Mouse (Mus musculus) heart, embryonic 15.5 days (tissue): Measurements from ENCODE around the gene Rgs3. TPM values are rescaled to one million over a fixed set of nuclear protein-coding genes. Genes with fewer than 3 reads are reported as not detected.
A peak's percentile ranks its signal among the peaks of the same experiment; 100 is the strongest.

ENCODE experiments used
- ATAC-seq: fragments of 200-750 bp; cut with Nextera tagmentation; replicated peaks from 2 replicates; pipeline ENCODE4 v1.8.0; 2017; ENCODE audit warnings: low read depth, moderate TSS enrichment; ENCODE audit not compliant: insufficient number of reproducible peaks, insufficient read depth, low FRiP score
- H3K27ac ChIP-seq: fragments of 300-500 bp; sonication (generic); 2 replicates; pipeline ENCODE4 v1.5.1; 2015; ENCODE audit warnings: mild to moderate bottlenecking, inconsistent platforms
- H3K27me3 ChIP-seq: fragments of 300-500 bp; sonication (generic); 2 replicates; pipeline ENCODE4 v1.6.1; 2015; ENCODE audit warnings: inconsistent platforms
- H3K36me3 ChIP-seq: fragments of 300-500 bp; sonication (generic); 2 replicates; pipeline ENCODE4 v1.6.1; 2015; ENCODE audit warnings: mild to moderate bottlenecking, inconsistent platforms
- H3K4me1 ChIP-seq: fragments of 300-500 bp; sonication (generic); replicated peaks from 2 replicates; pipeline ENCODE4 v1.6.1; 2015; ENCODE audit warnings: inconsistent platforms
- H3K4me2 ChIP-seq: fragments of 300-500 bp; sonication (generic); 2 replicates; pipeline ENCODE4 v1.6.1; 2015; ENCODE audit warnings: inconsistent platforms, mild to moderate bottlenecking, moderate library complexity
- H3K4me3 ChIP-seq: fragments of 300-500 bp; sonication (generic); 2 replicates; pipeline ENCODE4 v1.5.1; 2015; ENCODE audit warnings: mild to moderate bottlenecking, inconsistent platforms
- H3K9ac ChIP-seq: fragments of 300-500 bp; sonication (generic); 2 replicates; pipeline ENCODE4 v1.6.1; 2015; ENCODE audit warnings: mild to moderate bottlenecking, inconsistent platforms
- H3K9me3 ChIP-seq: fragments of 300-500 bp; sonication (generic); replicated peaks from 2 replicates; pipeline ENCODE4 v1.6.1; 2016; ENCODE audit warnings: inconsistent platforms
- WGBS: fragments of 180-500 bp; shearing (Covaris S2); methylation state at CpG from one replicate; pipeline ENCODE4 v1.1.7; 2015; ENCODE audit warnings: mixed read lengths; 5-methylcytosine and 5-hydroxymethylcytosine counted together
- polyA plus RNA-seq: library from polyadenylated mRNA; unstranded; fragments of >200 nt; fragmentation: Nextera tagmentation; extraction: Ambion mirVana; gene quantifications from 2 replicates; pipeline ENCODE4 v1.2.1, GENCODE M21; 2015

Gene Rgs3
- polyA plus RNA-seq, 1 experiment from 2014 or later, result 56.9 TPM

GRCm38 (mm10) chr4:62519122-62519848 is 40.4 kb upstream of the Rgs3 start:
- Histone ChIP-seq H3K4me3 (peak overlapping the region; percentile 72), H3K4me2 (peak overlapping the region; percentile 85), H3K27ac (peak overlapping the region; percentile 94), H3K9ac (peak overlapping the region; percentile 81), H3K27me3 (no peaks in the 10 kb centered on the region), H3K4me1 (peaks cover 48% of the 10 kb centered on the region), H3K9me3 (no peaks in the 10 kb centered on the region), H3K36me3 (peaks cover 9% of the 10 kb centered on the region; the same call in 1 of the 2 replicates)
- peak; percentile 41 for ATAC-seq
- WGBS, result 1% methylated on average over 26 of the region's 26 CpGs

DNA sequence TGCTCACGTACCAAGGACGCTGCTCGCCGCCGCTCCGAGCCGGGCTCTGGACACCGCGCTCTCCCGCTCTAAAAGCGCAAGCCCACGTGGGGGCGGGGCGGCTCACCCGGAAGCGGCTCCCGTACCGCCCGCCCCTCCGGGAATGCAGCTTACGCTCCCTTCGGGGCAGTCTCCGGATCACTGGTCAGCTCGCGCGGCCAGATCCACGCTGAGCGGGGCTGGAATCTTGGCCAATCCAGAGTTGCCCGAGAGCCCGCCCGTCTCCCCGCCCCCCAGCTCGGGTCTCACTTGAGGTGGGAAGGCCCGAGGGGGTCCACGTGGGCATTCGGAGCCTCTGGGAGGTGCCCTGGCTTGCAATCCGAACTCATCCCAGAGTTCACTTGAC is 39.8 kb upstream of the Rgs3 start, which contains the start of gene Alad:
Gene Alad, minus strand, starts transcription at position 70 of the 385 bp plus-strand sequence.
- peaks cover 9% of the 10 kb centered on the region; the same call in 1 of the 2 replicates for H3K36me3 ChIP-seq
- ATAC-seq, result peak; percentile 87
- H3K9ac ChIP-seq, result peak within 1 kb of the TSS; percentile 81
- H3K27me3 ChIP-seq, result no peaks in the 10 kb centered on the region
- peaks cover 50% of the 10 kb centered on the region for H3K4me1 ChIP-seq
- no peaks in the 10 kb centered on the region for H3K9me3 ChIP-seq
- H3K27ac ChIP-seq, result peak within 1 kb of the TSS; percentile 94
- peak within 1 kb of the TSS; percentile 72 for H3K4me3 ChIP-seq
- WGBS, result under 1% methylated on average over 37 of the region's 37 CpGs
- peak within 1 kb of the TSS; percentile 85 for H3K4me2 ChIP-seq

GRCm38 (mm10) chr4:62520892-62521400 is 38.7 kb upstream of the Rgs3 start:
- WGBS, result 78% methylated on average over 2 of the region's 2 CpGs
- no peaks in the 10 kb centered on the region for H3K9me3 ChIP-seq
- peaks cover 39% of the 10 kb centered on the region for H3K4me1 ChIP-seq

GRCm38 (mm10) chr4:62524651-62525488 is 34.8 kb upstream of the Rgs3 start, which contains the start of the genes Pole3 and 4933430I17Rik:
Pole3 (minus strand) TSS chr4:62525068.
4933430I17Rik (plus strand) TSS chr4:62525369.
- H3K9ac ChIP-seq, result peak within 1 kb of the TSS; percentile 82
- WGBS, result under 1% methylated on average over 59 of the region's 59 CpGs
- peak within 1 kb of the TSS; percentile 85 for H3K4me2 ChIP-seq
- peak within 1 kb of the TSS; percentile 83 for H3K4me3 ChIP-seq
- H3K9me3 ChIP-seq, result no peaks in the 10 kb centered on the region
- H3K4me1 ChIP-seq, result peaks cover 12% of the 10 kb centered on the region
- H3K36me3 ChIP-seq, result peaks cover 9% of the 10 kb centered on the region; the same call in 1 of the 2 replicates
- H3K27ac ChIP-seq, result peak within 1 kb of the TSS; percentile 94
- H3K27me3 ChIP-seq, result no peaks in the 10 kb centered on the region
- peak; percentile 98 for ATAC-seq

More at GRCm38 (mm10) chr4:62520892-62521400, 38.7 kb upstream of the Rgs3 start:
- no peaks in the 10 kb centered on the region for H3K27me3 ChIP-seq
- H3K27ac ChIP-seq, result no peak overlapping the region
- ATAC-seq, result no peak
- no peak overlapping the region for H3K4me3 ChIP-seq
- peaks cover 9% of the 10 kb centered on the region; the same call in 1 of the 2 replicates for H3K36me3 ChIP-seq
- no peak overlapping the region for H3K4me2 ChIP-seq
- no peak overlapping the region for H3K9ac ChIP-seq

DNA sequence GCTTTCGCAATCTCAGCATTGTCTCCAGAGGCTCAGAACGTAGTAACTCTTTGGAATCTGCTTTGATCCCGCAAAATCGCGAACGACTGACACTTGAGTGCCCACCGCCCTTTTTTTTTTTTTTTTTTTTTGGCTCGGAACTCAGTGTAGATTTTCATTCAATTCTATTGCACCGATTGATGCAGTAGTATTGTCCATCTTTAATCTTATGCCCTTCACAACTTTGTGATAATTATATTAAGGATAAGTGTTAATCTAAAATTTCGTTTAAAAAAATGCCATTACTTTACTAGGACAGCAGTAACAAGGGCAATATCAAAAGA is 34.2 kb upstream of the Rgs3 start:
- Histone ChIP-seq H3K4me2 (peak overlapping the region; percentile 85), H3K9ac (no peak overlapping the region), H3K4me3 (peak overlapping the region; percentile 83), H3K27ac (no peak overlapping the region), H3K36me3 (peaks cover 9% of the 10 kb centered on the region; the same call in 1 of the 2 replicates), H3K27me3 (no peaks in the 10 kb centered on the region), H3K4me1 (peaks cover 11% of the 10 kb centered on the region), H3K9me3 (no peaks in the 10 kb centered on the region)
- ATAC-seq, result no peak
- 2% methylated on average over 10 of the region's 10 CpGs for WGBS

DNA sequence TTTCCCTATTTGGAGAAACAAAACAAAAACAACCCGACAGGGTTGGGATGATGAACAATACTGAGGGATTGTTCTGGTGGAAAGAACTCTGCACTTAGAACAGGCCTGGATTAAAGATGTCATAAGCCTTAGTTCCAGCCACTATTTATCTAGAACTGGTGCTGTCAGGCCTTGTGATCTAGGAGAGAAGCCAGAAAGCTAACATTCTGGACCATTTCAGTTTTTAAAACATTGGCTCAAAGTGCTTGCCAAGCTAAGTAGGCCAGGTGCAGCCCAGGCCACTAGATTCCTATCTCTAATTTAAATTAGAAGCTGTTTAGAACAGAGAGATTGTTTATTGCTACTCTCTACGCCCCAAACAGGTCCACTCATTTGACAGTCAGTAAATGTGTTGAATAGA is 33.4 kb upstream of the Rgs3 start:
- no peak overlapping the region for H3K9ac ChIP-seq
- no peak overlapping the region for H3K4me3 ChIP-seq
- H3K4me2 ChIP-seq, result no peak overlapping the region
- H3K27ac ChIP-seq, result no peak overlapping the region
- H3K4me1 ChIP-seq, result peaks cover 14% of the 10 kb centered on the region
- WGBS, result 58% methylated on average over 2 of the region's 2 CpGs
- ATAC-seq, result no peak
- peaks cover 9% of the 10 kb centered on the region; the same call in 1 of the 2 replicates for H3K36me3 ChIP-seq
- no peaks in the 10 kb centered on the region for H3K27me3 ChIP-seq
- H3K9me3 ChIP-seq, result no peaks in the 10 kb centered on the region

DNA sequence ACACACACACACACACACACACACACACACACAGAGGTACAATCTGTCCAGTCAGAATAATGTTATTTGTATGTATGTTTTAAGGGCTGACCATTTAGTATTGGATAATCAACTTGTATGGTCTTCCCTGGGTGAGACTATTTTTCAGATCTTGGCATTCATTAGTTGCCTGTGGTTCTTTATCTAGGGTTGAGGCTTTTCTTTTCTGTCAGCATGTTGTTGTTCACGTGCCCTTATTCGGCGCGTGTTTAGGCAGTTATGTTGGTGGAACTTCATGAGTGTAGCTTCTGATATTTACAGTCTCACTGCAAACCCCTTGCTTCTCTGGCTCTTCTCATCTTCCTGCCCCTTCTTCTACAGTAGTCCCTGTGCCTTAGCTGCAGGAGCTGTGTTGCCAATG is 32.0 kb upstream of the Rgs3 start:
- no peak overlapping the region for H3K4me2 ChIP-seq
- WGBS, result 80% methylated on average over 4 of the region's 4 CpGs

DNA sequence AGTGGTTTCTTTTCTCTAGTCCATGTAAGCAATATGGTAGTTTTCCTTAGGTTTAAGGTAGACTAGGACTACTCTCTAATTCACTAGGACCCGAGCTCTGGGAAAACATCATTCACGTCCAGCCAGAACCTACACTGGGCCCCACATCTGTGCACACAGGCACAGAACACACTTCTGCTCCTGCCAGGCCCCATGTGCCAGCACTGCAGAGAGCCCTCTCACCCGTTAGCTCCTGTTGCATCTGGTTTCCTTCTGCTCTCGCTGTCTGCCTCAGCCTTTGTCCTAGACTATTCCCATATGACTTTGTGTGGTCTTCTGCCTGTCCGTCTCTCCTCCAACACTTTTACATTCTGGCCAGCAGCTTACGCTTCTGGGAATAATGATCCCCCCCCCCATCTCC is 25.9 kb upstream of the Rgs3 start:
- no peak overlapping the region for H3K9ac ChIP-seq
- no peak overlapping the region for H3K4me3 ChIP-seq
- H3K4me2 ChIP-seq, result no peak overlapping the region
- no peak for ATAC-seq
- WGBS, result 58% methylated on average over 6 of the region's 6 CpGs
- H3K27ac ChIP-seq, result no peak overlapping the region
- no peaks in the 10 kb centered on the region for H3K36me3 ChIP-seq
- H3K9me3 ChIP-seq, result no peaks in the 10 kb centered on the region
- H3K4me1 ChIP-seq, result 0 out of 2 replicates have a peak, but pooled peaks cover 10% of the 10 kb centered on the region
- no peaks in the 10 kb centered on the region for H3K27me3 ChIP-seq

More for the DNA sequence above, 32.0 kb upstream of the Rgs3 start:
- Histone ChIP-seq H3K27me3 (no peaks in the 10 kb centered on the region), H3K4me1 (peaks cover 14% of the 10 kb centered on the region), H3K9me3 (no peaks in the 10 kb centered on the region), H3K4me3 (no peak overlapping the region), H3K36me3 (peaks cover 5% of the 10 kb centered on the region; the same call in 1 of the 2 replicates), H3K9ac (no peak overlapping the region), H3K27ac (no peak overlapping the region)
- no peak for ATAC-seq

DNA sequence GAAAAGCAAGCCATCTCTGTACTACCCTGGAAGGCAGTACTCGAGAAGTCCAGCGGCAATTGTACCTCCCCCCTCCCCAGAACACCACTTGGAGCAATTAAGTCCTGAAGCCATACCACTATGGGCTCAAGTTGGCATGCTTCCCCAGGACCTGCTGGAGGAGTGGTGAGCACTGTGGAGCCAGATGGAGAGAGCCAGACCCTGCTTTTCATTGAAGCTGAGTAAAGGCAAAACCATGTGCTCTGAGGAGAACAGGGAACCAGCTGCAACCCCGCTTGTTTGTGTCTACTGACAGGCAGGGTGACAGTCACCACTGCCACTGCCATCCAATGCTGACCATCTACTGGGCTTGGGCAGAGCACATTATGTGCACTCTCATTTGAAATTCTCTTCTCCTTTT is 17.8 kb upstream of the Rgs3 start:
- 71% methylated on average over 3 of the region's 3 CpGs for whole genome bisulfite sequencing

DNA sequence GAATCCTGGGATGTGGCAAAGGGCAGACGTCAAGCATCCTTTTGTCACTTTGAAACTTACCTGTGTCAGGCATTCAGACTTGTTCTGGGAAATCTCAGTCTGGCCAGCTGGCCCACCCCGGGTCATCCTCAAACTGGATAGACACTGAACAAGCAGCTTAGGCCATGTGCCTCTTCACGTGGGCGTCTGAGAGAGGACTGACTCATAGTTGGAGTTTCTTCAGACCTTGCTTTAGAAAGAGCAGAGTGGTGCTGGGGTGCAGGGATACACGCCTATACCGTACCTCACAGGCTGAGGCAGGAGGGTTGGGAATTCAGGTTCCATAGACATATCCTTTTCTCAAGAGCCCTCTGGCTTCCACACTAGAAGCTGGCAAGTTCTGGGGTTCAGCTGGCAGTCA is 15.9 kb upstream of the Rgs3 start:
- Histone ChIP-seq H3K9me3 (no peaks in the 10 kb centered on the region), H3K9ac (no peak overlapping the region), H3K36me3 (no peaks in the 10 kb centered on the region), H3K4me3 (no peak overlapping the region), H3K4me1 (no peaks in the 10 kb centered on the region), H3K27me3 (no peaks in the 10 kb centered on the region), H3K27ac (no peak overlapping the region), H3K4me2 (no peak overlapping the region)
- ATAC-seq, result no peak
- WGBS, result 78% methylated on average over 6 of the region's 6 CpGs

More for the DNA sequence above, 17.8 kb upstream of the Rgs3 start:
- H3K27me3 ChIP-seq, result no peaks in the 10 kb centered on the region
- ATAC-seq, result no peak
- H3K36me3 ChIP-seq, result no peaks in the 10 kb centered on the region
- no peaks in the 10 kb centered on the region for H3K9me3 ChIP-seq
- no peak overlapping the region for H3K27ac ChIP-seq
- H3K4me1 ChIP-seq, result no peaks in the 10 kb centered on the region
- no peak overlapping the region for H3K4me3 ChIP-seq
- no peak overlapping the region for H3K9ac ChIP-seq
- H3K4me2 ChIP-seq, result no peak overlapping the region

- Histone ChIP-seq H3K9me3 (no peaks in the 10 kb centered on the region), H3K36me3 (no peaks in the 10 kb centered on the region), H3K4me1 (no peaks in the 10 kb centered on the region), H3K9ac (no peak overlapping the region), H3K4me3 (no peak overlapping the region), H3K4me2 (no peak overlapping the region), H3K27me3 (no peaks in the 10 kb centered on the region), H3K27ac (no peak overlapping the region)
- ATAC-seq, result no peak
Observed at GRCm38 (mm10) chr4:62544801-62545200, 14.8 kb upstream of the Rgs3 start.
